Mouse (Mus musculus) ovary, postnatal 10 days (tissue): ENCODE measurements around the gene Myo15b.
A peak's percentile ranks its signal among the peaks of the same experiment; 100 is the strongest.

ENCODE experiments used
- DNase-seq: peaks from one replicate; pipeline ENCODE4 v3.0.0; 2022; ENCODE audit warnings: low spot score

Gene Myo15b

DNA sequence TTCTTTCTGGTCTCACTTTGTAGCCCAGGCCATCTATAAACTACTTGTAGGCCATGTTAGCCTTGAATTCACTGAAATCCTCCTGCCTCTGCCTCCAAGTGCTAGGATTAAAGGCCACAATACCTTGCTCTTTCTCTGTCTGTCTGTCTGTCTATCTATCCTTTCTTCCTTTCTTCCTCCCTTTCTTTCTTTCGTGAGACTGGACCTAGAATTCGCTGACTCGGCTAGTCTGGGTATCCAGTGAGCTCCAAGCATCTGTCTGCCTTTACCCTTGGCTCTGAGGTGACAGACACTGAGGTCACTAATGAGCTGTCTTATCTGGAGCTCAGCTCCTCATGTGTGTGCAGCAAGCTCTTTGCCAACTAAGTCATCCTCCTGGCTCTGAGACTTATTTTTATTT, 17.7 kb downstream of the Myo15b start:
- no peak for DNase-seq

DNA sequence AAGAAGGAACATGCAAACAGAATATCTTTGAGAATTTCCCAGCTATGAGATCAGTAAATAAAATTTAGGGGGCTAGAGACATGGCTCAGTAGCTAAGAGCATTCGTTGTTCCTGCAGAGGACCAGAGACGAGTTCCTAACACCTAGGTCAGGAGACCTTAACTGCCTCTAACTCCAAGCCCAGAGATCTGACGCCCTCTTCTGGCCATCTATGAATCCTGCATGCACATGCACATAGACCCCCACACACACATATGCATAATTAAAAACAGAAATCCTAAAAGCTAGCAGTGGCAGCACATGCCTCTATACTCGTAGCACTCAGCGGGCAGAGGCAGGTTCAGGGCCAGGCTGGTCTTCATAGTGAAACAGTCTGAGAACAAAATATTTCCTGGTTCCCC, 18.2 kb downstream of the Myo15b start:
- DNase-seq, result no peak

DNA sequence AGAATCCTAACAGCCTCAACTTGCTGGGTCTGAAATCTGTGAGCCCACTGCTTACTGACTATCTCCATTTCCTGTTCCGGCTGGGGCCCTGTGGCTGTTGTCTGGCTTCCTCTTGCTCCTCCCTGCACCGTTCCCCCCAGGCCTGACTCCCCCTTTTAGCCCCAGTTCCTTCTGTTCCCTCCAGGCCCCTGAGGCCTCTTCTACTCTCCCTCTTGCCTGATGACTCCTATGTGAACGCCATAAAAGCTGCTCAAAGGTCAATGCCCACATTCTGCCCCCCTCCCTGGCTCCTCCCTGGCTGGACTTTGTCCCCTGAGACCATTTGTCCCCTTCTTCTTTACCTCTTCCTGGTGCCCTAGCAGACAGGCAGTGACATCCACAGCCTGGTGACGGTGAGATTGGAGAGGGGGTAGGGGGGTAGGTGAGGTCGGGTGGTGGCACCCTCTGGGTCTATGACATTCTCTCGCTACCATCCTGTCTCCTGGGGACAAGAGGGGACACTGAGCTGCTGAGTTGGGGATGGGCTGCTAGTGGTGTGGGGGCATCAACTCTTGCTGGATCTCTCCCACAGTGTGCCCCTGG, 19.1 kb downstream of the Myo15b start:
- no peak for DNase-seq

DNA sequence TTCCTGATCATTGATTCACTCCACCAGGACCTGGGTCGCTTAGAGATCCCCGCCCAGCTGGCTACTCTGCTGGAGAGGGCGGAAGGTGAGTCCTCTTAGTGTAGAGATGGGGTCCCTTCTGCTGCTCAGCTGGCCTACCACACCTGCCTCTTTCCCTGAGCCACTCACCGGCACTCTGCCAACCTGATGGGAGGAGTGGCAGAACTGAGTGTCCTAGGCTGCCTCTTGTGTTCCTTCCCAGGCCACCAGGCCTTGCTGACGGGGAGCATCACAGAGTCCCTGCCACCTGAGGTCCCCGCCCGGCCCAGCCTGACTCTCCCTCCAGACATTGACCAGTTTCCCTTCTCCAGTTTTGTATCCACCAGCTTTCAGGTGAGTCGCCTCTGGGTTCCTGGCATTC, 19.9 kb downstream of the Myo15b start:
- no peak for DNase-seq

DNA sequence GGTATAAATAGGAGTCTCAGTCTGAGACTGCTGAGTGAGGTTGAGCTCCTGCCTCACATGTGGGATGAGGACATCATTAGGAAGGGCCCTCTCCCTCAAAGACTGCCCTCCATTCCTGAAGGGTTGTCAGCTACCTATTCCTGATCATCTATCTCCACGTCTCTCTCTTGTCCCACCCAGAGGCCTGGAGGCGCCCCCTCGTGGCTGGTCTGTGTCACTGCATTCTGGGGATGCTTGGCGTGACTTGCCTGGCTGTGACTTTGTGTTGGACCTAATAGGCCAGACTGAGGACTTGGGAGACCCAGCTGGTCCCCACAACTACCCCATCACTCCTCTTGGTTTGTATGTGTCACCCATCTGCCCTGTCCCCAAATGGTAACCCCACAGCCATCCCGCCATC, 22.8 kb downstream of the Myo15b start:
- no peak for DNase-seq

DNA sequence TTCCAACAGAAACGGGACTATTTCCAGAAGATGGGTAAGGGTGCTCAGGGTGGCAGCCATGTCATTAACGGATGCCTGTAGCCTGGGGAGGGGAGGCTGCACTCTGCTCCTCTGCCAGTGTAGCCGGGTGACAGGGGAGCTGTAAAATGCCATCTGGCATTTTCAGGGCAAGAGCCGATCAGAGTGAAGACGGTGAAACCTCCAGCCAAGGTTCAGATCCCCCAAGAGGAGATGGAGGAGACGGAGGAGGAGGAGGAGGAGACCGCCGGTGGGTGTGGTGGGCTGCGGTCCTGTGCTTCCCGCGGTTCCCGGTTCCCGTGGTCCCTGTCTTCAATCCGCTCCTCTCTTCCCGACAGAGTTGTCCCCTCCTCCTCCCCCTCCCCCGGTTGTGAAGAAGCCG, 25.0 kb downstream of the Myo15b start:
- no peak for DNase-seq

DNA sequence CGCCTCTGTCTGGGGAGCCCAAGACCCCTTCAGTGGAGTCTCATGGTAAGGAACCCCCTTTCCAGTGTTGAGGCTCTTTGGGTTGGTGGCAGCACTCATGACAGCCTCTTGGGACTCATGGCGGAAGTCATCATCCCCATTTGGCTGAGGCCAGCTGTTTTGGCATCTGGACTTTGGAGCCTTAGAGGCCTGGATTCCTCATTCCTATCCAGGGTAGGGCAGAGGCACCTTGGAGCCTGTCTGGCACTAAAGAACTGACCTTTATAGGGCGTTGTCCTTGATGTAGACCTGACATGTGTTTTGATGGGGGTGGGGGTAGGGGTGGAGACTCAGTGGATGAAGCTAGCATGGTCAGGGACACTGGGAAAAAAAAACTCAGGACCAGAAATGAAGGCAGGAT, 26.2 kb downstream of the Myo15b start:
- DNase-seq, result no peak

DNA sequence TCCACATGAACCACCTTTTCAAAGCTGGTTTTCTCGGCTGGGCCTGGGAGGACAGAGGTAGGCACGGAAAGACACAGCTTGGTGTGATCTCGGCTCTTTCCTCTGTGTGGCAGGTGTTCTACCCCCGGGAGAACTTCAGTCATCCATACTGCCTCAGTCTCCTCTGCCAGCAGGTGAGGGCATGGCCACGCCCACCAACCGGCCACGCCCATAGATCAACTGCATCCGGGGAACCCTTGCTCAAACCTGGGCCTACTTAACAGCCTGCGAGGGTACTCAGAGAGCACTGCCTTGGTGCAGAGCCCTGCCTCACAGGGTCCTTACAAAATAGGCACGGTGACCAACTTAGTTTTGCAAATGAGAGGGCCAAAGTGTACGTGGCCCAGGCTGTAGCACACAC, 27.1 kb downstream of the Myo15b start:
- DNase-seq, result no peak

DNA sequence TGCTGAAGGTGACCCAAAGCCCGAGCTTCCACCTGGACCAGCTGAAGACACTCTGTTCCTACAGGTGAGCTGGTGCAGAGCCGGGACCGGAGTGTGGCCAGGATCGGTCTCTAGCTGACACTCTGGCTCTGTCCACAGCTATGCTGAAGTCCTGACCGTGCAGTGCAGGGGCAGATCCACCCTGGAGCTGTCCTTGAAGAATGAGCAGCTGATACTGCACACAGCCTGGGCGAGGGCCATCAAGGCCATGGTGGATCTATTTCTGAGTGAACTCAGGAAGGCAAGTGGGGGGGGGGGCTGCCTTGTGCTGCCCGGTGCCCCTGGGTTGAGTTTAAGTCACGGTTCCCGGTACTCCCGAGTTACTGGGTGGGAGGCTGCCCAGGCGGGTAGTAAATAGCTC, 28.2 kb downstream of the Myo15b start:
- DNase-seq, result no peak

DNA sequence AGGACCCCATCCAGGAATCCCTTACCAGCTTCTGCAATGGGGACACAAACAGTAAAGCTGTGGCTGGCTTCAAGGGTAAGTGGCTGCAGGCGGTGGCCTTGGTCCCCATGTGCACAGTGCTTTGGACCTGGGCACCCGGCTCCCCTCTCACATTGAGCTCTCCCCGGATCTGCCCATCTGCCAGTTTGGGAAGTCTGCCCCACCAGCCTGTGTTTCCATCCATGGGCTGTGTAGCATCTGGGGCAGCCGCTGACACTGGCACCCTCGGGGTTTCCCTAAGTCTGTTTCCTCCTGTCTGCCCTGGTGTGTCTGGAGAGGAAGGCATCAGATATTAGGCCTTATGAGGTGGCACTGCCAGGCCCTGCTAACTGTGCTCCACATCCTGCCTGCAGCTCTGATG, 29.8 kb downstream of the Myo15b start:
- DNase-seq, result no peak

DNA sequence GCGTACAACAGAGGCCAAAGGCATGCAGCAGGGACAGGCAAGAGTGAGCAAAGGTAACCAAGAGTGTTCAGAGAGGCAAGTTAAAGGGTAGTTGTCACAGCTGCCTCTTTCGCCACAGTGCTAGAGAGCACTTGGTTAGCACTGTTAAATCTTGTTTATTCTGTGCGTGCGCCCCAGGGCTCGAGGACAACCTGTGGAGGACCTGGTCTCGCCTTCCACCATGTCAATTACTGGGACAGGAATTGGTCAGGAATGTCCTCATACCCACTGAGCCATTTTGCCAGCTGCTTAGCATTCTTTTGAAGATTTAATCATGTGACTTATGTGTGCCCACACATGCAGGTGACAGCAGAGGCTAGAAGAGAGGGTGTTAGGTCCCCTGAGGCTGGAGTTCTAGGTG, 31.0 kb downstream of the Myo15b start:
- no peak for DNase-seq

DNA sequence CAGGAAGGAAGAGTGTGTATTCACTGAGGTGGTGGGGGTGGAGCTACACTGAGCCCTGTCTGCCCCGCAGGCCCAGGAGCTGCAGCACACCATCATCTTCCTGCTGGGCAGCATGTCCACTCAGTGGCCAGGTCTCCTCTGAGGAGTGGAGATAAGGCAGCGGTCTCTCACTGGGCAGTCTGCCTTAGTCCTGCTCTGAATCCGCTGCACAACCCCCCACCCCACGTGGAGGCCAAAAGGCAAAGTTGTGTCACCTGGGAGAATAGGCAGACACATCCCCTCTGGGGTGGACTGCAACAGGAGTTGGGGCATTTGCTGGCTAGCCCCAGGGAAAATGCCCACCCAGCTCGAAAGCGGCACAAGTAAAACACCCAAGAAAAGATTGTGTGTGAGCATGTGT, 34.0 kb downstream of the Myo15b start:
- no peak for DNase-seq

DNA sequence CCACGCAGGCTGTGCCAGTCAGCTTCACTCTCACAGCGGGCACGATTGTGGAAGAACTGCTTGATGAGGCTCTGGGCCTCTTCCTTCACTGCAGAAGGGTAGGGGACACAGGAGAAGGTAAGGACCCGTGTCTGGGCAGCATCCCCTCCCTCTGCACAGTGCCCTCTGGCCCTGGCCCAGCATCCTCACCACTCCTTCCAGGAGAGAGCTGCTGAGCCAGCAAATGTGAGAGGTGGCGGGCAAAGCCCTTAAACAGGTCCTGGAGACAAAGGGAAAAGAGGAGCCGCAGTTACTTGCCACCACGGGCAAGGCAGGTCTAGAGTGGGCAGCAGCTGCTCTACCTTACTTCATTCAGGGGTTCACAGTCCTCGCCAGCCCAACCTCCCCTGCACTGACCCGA, 34.9 kb downstream of the Myo15b start:
- no peak for DNase-seq

DNA sequence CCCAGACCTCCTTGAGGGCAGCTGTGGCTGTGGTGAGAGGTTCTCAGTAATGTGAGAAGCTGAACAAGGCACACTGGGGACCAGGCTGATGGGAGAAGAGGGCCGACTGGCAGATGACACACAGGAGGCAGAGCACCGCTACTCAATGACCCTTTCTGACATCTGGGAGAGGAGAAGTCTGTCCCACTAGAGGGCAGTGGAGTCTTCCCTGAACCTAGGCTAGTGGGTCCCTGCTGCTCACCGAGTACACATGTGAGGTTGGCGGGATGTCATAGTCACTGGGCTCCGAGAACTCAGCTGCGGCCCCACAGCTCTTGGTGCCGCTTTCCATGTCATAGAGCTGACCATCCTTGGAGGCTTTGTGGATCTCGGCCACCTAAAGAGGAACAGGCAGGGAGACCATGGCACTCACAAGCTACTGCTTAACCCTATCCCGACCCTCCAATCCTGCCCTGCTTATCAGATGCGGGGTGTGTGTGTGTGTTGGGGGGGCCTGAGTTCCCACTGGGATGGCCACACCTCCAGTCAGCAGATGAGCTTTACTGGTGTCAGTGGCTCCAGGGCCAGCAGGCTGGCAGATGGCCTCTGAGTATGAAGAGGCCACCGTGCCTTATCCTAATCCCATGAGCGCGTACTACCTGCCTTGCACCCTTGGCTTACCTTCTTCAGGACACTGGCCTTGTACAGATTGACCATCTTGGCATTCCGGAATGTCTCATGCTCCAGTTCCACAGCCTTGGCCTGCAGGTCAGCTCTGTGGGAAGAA, 36.7 kb downstream of the Myo15b start:
- no peak for DNase-seq

DNA sequence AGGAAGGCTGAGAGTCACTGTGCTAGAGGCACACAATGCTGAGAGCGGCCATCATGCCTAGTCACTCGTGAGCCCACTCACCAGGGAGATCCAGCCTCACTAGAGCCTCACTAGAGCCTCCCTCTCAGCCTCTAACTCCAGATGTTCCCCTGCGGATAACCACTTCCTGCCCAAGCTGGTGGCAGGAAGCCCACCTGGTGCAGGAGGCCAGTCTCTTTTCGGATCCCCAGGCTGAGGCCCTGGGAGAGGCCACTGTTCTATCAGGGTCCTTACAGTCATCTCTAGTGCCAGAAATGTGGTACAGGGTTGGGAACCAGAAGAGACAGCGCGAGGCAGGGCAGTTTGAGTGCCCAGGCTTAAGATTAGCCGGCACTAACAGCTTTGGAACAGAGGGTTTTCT, 40.2 kb downstream of the Myo15b start:
- DNase-seq, result no peak

DNA sequence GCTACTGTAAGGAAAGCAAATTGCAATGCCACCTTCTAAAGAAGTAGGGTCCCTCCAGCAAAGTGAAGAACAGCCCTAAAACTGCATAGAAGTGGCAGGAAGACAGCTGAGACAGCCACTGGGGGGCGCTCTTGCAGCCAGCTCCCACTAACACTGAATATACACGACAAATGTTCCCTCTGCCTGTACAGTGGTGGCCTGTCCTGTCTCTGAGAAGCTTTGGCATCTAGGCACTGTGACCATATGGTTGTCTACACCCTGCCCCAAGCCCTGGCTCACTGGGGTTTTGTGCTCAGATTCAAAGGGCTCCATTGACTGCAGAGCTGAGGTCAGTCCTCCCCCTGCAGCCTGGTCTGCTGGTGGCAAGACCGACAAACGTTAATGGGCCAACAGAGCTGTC, 40.7 kb downstream of the Myo15b start:
- DNase-seq, result no peak

DNA sequence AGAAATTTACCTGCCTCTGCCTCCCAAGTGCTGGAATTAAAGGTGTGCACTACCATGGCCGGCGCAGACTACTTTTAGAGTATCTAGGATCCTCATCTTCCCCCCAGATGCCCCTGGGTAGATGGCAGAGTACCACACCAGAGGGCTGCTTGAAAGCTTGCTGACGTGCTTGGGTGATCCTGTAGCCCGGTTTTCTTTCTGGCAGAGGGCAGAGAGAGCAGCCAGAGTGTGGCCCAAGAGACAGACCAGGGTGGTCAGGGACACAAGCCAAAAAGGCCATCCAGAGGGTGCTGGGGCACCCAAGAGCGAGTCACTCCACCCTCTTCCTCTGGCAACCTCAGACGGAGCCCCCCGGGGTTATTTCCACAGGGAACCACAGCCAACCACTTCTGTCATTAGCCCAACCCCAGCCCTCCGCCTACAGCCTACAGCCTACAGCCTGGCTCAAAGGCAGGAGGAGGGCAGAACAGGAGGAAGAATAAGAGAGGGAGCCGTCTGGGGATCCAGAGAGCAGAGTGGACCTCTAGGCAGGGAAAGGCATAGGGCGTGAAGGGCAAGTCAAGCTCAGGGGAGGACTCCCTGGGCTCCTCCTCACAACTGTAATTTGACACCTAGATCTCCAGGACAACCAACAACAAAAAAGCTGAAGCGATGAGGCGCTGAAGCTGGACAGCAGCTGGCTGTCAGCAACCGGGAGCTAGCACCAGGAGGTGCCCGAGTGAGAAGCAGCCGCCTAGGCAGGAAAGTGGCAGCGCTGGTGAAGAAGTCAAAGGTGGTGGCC, 41.5 kb downstream of the Myo15b start, which contains the start of gene Smim5:
TSS of gene Smim5 (plus strand) at position 481 of the 781 bp plus-strand sequence.
- DNase-seq, result peak; percentile 35

DNA sequence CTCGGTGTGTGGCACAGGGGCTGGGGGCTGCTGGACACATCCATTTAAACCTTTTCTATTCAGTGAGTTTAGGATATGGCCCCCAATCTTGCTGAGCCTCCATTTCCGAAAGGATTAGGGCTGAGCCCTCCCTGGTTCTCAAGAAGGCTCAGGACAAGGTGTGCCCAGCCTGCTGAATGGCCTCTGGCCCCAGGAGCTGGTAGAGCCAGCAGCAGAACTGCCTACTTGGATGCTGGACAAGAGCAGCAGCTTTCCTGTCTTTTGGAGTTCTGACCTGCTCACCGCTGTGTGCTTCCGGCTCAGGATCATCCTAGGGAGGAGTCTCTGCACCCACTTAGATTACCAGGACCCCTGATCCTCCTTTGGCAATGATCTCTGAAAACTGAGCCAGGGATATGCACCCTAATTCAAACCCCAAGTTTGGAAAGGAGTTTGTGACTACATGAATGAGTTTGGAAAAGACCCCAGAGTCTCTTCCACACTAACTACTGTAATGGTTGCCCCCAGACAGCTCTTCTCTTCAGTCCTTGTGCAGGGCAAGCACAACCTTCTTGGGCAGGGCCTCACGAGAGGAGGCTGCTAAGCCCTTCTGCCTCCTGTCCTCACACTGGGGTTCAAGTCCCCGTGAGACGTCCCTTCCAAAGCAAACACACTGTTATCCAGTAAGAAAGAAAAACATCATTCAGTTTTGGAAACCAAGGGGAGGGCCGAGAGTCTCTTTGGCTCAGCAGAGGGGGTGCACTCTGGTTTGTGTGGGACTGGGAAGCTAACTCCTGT, 42.5 kb downstream of the Myo15b start:
- no peak for DNase-seq

DNA sequence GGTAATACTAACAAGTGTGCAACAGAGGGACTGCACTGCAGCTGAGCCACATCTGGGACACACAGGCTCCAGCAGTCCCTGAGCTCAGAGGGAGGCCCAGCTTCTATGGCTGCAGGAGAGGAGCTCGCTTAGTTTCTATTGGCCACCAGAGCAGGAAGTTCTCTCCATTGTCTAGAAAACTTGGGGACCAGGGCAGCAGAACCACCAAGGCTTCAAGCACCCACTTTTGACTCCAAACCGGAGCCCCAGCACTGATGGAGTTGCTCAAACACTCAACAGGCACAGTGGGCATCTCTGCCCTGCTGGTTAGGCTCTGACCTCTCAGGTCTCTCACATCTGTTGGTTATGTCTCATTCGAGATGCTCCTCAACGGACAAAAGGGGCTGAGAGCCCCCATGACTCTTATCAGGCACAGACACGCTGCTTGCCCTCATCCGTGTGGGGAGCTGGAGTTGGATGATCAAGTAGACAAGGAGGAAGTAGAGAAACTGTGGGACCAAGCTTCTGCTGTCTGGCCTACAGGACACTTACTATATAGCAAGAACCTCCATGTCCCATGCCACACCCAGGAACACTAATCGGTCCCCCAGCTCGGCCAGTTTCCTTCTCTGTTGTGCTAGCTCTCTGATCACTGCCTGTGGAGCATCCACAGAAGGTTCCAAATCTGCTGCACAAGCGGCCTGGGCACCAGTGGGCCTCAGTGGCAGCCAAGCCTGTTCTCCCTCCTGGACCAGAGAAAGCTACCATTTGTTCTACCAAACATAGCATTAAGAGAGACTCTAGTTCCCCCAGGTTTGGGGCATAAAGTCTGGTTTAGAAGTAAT, 43.3 kb downstream of the Myo15b start:
- DNase-seq, result no peak

DNA sequence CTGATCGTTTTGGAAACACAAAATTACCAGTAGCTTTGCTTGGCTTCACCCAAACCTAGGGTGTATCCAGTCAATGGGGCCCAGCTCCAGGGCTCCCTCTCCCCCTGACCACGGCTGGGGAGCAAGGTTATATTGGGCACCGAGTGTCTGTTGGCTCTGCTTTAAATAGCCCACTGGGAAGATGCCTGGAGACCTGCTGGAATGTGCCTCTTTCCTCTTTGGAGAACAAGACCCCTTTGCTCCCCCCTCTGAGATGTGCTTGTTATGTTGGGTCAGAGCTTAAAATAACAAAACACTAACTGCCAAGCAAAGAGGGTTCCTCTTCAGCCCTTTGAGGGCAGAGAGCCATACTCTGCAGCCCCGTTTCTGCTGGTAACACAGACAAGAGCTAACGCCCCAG, 44.0 kb downstream of the Myo15b start:
- DNase-seq, result no peak

DNA sequence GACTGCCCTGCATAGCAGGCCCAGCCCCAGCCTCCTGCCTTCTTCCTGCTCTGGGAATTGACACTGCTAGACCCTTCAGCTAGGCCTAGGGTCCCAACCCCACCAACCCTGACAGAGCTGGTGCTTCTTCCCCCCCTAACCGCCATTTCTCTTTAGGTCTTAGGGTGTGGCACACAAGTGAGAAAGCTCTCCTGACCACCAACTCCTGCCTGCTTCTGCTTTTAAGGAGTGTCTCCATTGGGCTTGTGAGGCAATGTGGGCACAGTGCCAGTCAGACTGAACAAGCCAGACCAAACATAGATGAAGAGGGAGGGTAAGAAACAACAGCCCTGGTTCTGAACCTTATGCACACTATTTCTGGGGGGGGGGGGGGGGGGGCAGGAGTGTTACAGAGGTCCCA, 44.6 kb downstream of the Myo15b start:
- DNase-seq, result no peak
